Mouse (Mus musculus) kidney, adult 2 months (tissue): ENCODE measurements around the gene Tada3.

Experiments
- CTCF ChIP-seq: fragments of 200-500 bp; conservative IDR thresholded peaks from 2 replicates; pipeline ENCODE4 v1.5.1; 2011; ENCODE audit warnings: low read depth, mild to moderate bottlenecking, control low read depth, low read length, moderate library complexity, mixed read lengths; ENCODE audit not compliant: insufficient read depth, insufficient read length
- POLR2A ChIP-seq: fragments of 200-500 bp; IDR thresholded peaks from one replicate; pipeline ENCODE4 v1.6.1; 2011; ENCODE audit warnings: low read depth, low read length, control low read depth

DNA sequence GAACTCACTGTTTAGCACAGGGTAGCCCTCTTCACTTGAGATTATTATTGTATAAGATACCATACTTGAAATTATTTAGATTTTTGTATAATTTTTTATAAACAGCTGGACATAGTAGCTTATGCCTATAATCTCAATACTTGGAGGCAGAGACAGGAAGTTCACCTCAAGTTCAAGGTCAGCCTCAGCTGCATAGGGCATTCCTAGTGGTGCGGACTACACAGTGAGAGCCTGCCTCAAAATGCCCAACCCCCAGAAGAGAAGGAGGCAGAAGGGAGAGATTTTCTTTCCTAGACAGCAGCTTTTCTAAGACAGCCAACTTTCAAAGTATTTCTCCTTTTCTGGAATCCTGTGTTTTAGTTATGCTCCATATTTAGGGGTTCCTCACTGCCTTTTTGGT is 26.5 kb downstream of the Tada3 start:
- TF ChIP-seq CTCF (no peak), POLR2A (no peak)
